Mouse (Mus musculus) liver, postnatal 0 days (tissue): Measurements from ENCODE around the gene Fam89b.

Experiments used
- CTCF ChIP-seq: sonication (generic); IDR thresholded peaks from 2 replicates; pipeline ENCODE4 v1.5.1; 2016; ENCODE audit warnings: antibody characterized with exemption, low read depth
- EP300 ChIP-seq: IDR thresholded peaks from 2 replicates; pipeline ENCODE4 v1.6.1; 2016; ENCODE audit warnings: antibody characterized with exemption, low read depth, mild to moderate bottlenecking

DNA sequence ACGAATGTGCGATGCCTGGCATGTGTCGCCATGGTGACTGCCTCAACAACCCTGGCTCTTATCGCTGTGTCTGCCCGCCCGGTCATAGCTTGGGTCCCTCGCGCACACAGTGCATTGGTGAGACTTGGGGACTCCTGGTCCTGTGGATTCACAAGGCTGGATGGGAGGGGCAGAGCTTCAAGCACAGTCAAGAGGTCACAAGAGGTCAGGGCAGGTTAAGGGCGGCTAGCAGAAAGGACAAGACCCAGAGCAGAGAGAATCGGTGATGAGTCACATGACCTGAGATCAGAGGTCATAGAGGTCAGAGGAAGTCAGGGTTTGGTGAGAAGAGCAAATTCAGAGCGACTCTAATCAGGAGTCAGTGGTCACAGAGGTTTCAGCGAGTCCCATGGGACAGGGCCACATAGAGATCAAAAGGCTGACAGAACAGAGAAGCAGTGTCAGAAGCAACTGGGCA lies 17.5 kb upstream of the Fam89b start:
- TF ChIP-seq EP300 (no peak), CTCF (no peak)
